10 mouse cellular contexts compared by ENCODE assay signal in the genomic region with DNA sequence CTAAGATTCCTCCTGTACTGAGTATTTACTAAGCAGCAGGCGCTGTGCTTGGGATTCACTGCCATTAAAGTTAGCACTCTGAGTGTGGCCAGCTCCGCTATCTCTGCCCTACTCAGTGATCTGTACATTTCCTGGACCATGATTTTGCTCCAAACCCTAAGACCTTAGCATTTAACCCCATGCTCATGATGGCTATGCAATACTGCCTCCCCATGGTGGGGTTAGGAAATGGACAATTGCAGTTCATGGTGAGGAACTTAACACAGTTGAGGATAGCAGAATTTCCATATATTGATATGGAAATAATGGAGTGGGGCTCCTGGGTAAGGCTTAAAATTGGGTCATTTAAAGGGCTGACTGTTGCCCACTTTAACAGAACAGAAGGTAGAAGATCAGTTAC. TPM values are rescaled to one million over a fixed set of nuclear protein-coding genes. Genes with fewer than 3 reads are reported as not detected.
A peak's percentile ranks its signal among the peaks of the same experiment; 100 is the strongest.
DNase-seq lines count a peak whose midpoint lies in the region; ATAC-seq and TF ChIP-seq lines count a peak whose summit lies in the region.
"Had no signal": no experiment of that assay in that cellular context is flagged by ENCODE, and none has a peak within 500 bp of the region (broad histone marks: within the 10 kb centered on the region; RNA-seq: fewer than 3 reads in every experiment).

No protein-coding gene starts in this region.

- 78% methylated on average over 2 of the region's 2 CpGs for WGBS in lung, adult 2 months

- DNase-seq in CD4-positive, CD25-positive, alpha-beta regulatory T cell, adult 2 months (ENCODE audit: low read depth, low spot score) = peak; percentile 63
- peak; percentile 21 to 24 for DNase-seq in left cerebral cortex, adult 2 months (ENCODE audit: extremely low spot score in 1 of 2, low spot score in 2 of 2)
- no peak for DNase-seq in left cerebral cortex, postnatal 36 days (ENCODE audit: low spot score in 2 of 2)
- peak; percentile 44 for DNase-seq in c-Kit-positive CD71-negative TER-119-negative erythroid progenitor cells, embryonic 14.5 days (ENCODE audit: low read depth)
- peak; percentile 41 for DNase-seq in lung, adult 2 months
- DNase-seq in thymus, postnatal 4 days = peak; percentile 72

- no peak overlapping the region for H3K4me3 ChIP-seq in left cerebral cortex, adult 2 months
- H3K4me3 ChIP-seq in lung, adult 2 months (replicated peaks; ENCODE audit: extremely low read depth, low read depth, low read length) = no peak overlapping the region
- H3K4me3 ChIP-seq: erythroblast, embryonic 14.5 days had no signal

- intact Hi-C loops in left cerebral cortex, adult 2 months (cut with DNase I) = loop anchor here (1.0 to 5.0 kb wide), 3 partner anchors 66 to 222 kb away; no protein-coding TSS in a partner anchor
- intact Hi-C loops in left cerebral cortex, postnatal 36 days (cut with DNase I) = loop anchor here (5.0 kb wide), 1 partner anchor 221 kb away; the partner anchor contains the start of gene D6Ertd527e

- no peak overlapping the region for H3K27ac ChIP-seq in left cerebral cortex, adult 2 months

- peaks cover 17% of the 10 kb centered on the region for H3K4me1 ChIP-seq in lung, adult 2 months (ENCODE audit: control insufficient read depth, insufficient read depth, low read length)

- no peak for TF ChIP-seq POLR2A in lung, adult 2 months (IDR thresholded peaks at IDR 0.05; ENCODE audit: borderline replicate concordance, extremely low read depth, low read depth, low read length)

- peak; percentile 67 for TF ChIP-seq CTCF in left cerebral cortex, adult 2 months (IDR thresholded peaks at IDR 0.05)
- TF ChIP-seq CTCF in lung, adult 2 months (IDR thresholded peaks at IDR 0.05; ENCODE audit: insufficient read depth, low read length) = peak; percentile 26; the same call in 1 of the 2 replicates

- no peak for ATAC-seq in CD4-positive, CD25-positive, alpha-beta regulatory T cell, adult 4 months
- ATAC-seq in cerebellum, adult (ENCODE audit: insufficient number of reproducible peaks, low FRiP score, low TSS enrichment) = no peak

RNA-seq across cellular contexts. Expression of gene Antxr1, which starts 12.2 kb away (rescaled TPM):
- not detected for polyA plus RNA-seq in CD4-positive, CD25-positive, alpha-beta regulatory T cell, adult 4 months (2017; shearing (Covaris generic))
- total RNA-seq in left cerebral cortex, adult 2 months (2021) = 10 to 100 TPM; 12.7 to 15.7 TPM
- 10 to 100 TPM; 12.5 to 13.2 TPM for total RNA-seq in left cerebral cortex, postnatal 36 days (2021)
- polyA plus RNA-seq in lung, adult 2 months (2012; rRNA removed) = 31.3 and 35.3 TPM in 2 replicates
- polyA plus RNA-seq: erythroblast, embryonic 14.5 days had no signal

RNA-seq across cellular contexts. Expression of gene Gkn1, which starts 27.4 kb away (rescaled TPM):
- polyA plus RNA-seq in CD4-positive, CD25-positive, alpha-beta regulatory T cell, adult 4 months (2017; shearing (Covaris generic)) = not detected
- total RNA-seq in left cerebral cortex, adult 2 months (2021) = under 1 TPM in 1 of 2 experiments, not detected in 1; 0.27 TPM
- under 1 TPM; 0.32 to 0.59 TPM for total RNA-seq in left cerebral cortex, postnatal 36 days (2021)
- not detected in 2 replicates for polyA plus RNA-seq in lung, adult 2 months (2012; rRNA removed)
- total RNA-seq: layer of hippocampus, postnatal 36 days had no signal
- polyA plus RNA-seq: erythroblast, embryonic 14.5 days had no signal

RNA-seq across cellular contexts. Expression of gene Gkn2, which starts 49.8 kb away (rescaled TPM):
- not detected for polyA plus RNA-seq in CD4-positive, CD25-positive, alpha-beta regulatory T cell, adult 4 months (2017; shearing (Covaris generic))
- total RNA-seq in left cerebral cortex, adult 2 months (2021) = not detected
- not detected for total RNA-seq in left cerebral cortex, postnatal 36 days (2021)
- polyA plus RNA-seq in lung, adult 2 months (2012; rRNA removed) = 0.21 TPM in 1 of 2 replicates, not detected in the other
- total RNA-seq: layer of hippocampus, postnatal 36 days had no signal
- polyA plus RNA-seq: erythroblast, embryonic 14.5 days had no signal

Comparison
In these comparisons a context has a peak if more than half of its experiments do, and no peak if none do; other contexts are left out.
1. DNase-seq: peak in CD4-positive, CD25-positive, alpha-beta regulatory T cell, adult 2 months (single experiment), left cerebral cortex, adult 2 months (2 of 2), c-Kit-positive CD71-negative TER-119-negative erythroid progenitor cells, embryonic 14.5 days (single experiment), lung, adult 2 months (single experiment) and thymus, postnatal 4 days (single experiment); none in left cerebral cortex, postnatal 36 days (0 of 2).